Mouse (Mus musculus): ENCODE measurements around the gene Foxo6. TPM values are rescaled to one million over a fixed set of nuclear protein-coding genes. Genes with fewer than 3 reads are reported as not detected.

Gene Foxo6
- total RNA-seq, 2 experiments from 2014 or later: 1.4 to 3.7 TPM

DNA sequence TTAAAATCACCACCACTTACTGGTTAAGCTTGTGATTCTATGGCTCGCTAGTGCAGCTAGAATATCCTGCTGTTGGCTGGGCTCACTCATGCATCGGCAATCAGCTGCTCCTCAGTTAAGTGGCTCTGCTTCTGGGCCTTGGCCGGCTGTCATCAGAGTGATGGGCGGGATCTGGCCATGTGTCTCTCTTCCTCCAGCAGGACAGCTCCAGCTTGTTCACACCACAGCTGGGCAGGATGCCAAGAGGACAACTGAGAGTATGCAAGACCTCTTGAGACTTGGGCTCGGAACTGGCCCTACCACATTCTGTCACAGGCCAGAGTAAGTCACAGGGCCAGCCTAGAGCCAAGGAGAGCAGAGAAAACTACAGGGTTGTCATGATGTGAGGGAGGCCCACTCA is 39.7 kb downstream of the Foxo6 start:
- DNase-seq: peak; percentile 86

DNA sequence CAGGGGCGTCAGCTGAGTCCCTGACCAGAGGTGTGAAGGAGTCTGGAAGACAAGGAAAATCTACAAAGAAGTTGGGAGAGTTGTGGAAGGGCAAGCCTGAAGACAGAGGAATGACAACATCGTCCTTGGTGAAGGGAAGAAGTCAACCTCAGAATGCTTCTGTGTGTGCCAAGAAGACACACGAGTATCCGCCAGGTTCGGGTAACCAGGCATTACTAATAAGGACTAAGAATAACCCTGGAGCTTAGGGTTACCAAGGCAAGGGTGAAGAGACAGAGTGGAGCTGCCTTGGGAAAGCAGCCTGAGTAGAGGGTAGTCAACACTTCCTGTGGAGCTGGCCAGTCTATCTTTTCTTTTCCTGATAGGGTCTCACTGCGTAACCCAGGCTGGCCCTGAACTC is 41.1 kb downstream of the Foxo6 start:
- DNase-seq: no peak

DNA sequence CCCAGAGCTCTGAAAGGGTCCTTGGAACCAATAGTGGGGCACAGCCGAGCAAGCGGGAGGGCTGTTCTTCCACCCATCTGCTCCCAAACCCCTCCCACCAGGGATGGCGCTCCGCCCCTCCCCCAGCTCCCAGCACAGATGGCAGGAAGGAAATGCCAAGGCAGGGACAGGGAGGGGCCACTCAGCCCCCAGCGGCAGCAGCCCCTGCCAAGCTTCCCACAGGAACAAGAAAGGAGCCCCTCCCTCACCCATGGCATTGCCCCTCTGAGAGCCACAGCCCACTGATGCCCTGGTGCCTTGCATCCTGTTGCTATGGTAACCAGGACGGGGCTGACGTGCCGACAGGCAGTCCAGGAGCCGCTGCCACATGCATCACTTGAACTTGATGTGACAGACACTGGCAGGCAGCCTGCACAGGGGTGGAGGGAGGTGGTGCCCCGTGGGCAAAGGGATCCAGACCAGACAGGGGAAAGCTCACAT is 44.3 kb downstream of the Foxo6 start:
- DNase-seq: no peak

DNA sequence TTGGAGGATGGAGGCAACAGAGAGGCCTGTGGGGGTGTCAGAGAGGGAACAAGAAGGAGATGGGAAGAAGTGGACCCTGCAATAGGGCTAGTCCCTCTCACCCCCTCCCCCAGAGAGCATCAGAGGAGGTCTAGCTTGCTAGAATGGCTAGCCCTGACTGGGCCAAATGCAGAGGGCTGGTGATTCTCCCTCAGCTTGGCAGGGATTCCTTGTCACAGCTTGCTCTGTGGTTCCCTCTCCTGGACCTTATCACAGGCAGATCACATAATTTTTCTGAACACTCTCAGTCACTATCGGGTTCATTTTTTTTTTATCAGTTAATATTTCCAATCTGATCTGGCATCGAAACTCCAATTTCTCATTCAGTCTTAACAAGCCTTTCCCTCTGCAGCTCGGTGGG is 46.0 kb downstream of the Foxo6 start:
- DNase-seq: no peak

DNA sequence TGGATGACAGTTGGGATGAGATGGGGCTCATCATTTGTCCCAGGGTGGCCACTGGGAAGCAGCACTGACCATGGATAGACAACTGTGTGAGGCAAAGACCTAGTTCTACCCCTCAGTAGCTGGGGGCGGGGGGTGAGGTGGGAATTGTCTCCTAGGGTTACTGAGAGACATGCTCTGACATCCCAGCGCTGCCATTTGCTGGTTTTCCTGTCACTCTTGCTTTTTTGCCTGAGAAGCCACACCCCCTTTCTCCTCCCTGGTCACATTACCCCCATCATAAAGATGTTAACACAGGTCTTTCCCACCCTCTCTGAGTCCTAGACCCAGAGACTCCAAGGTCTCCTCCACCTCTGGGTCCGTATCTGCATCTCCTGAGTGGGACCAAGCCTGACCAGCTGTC is 47.7 kb downstream of the Foxo6 start:
- no peak for DNase-seq

DNA sequence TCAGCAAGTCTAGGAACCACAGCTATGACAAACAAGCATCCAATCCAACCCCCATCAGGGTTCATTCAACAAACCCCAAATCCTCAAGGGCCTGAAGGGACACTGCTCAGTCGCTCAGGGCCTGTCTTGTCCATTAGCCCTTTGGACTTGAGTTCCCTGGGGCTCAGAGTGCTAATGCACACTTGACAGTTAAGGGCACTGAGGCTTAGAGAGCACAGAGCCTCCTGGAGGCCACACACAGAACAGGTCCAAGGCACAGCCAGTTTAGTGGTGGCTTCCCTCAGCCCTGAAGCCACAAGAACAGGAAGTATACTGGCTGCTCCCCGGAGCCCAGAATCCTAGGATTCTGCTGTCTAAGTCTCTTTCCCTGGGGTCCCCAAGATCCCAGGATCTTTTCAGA is 53.9 kb downstream of the Foxo6 start:
- DNase-seq: no peak

DNA sequence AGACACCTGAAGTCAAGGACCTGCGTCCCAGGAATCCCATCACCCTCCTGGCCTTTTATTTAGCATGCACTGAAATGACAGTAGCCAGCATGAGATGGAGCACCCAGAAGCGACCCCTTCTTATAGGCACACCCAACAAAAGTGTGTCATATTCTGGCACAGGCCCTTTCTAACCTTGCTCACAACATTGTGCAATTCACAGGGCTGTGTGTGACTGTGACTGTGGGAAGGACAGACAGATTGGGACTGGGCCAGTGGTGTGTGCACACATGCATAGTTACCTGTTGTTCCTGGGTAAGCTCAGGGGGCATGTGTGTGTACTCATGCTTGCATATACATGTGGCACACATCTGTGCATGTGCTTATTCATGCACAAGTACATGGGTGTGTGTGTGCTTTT is 54.6 kb downstream of the Foxo6 start:
- DNase-seq: peak; percentile 50

DNA sequence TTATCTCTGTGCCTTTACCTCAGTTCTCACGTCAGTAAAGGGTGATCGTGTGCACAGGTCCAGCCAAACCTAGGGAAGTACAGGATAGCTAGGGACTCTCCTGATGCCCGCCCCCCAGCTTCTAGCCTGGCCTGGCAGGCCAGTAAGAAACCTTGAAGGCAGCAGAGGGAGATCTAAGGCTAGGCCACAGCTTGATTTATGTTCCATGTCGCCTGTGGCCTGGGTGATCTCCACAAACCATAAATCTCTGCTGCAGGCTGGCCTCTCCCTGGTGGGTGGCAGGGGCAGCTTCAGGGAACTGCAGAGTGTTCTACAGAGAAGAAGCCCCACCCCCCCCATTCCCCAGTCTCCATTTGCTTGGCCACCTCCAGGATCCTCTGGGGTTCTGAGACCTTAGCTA is 55.2 kb downstream of the Foxo6 start:
- DNase-seq: peak; percentile 57

DNA sequence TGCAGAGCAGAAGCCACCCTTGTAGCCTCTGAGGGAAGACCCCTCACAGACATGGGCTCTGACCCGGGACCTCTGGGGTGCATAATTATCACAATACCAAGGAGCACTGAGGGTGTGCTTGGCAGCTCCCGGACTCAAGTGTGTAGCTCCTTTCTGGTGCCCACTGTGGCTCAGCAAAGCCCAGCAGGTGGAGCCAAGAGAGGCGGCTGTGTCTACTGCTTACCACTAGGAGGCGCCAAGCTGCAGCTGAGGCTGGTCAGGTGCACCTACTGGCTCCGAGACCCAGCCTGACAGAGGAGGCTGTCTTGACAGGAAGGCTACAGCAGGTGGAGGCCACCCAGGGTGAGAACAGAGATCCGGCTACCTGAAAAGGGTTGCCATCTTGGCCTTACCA is 56.9 kb downstream of the Foxo6 start:
- peak; percentile 86 for DNase-seq

DNA sequence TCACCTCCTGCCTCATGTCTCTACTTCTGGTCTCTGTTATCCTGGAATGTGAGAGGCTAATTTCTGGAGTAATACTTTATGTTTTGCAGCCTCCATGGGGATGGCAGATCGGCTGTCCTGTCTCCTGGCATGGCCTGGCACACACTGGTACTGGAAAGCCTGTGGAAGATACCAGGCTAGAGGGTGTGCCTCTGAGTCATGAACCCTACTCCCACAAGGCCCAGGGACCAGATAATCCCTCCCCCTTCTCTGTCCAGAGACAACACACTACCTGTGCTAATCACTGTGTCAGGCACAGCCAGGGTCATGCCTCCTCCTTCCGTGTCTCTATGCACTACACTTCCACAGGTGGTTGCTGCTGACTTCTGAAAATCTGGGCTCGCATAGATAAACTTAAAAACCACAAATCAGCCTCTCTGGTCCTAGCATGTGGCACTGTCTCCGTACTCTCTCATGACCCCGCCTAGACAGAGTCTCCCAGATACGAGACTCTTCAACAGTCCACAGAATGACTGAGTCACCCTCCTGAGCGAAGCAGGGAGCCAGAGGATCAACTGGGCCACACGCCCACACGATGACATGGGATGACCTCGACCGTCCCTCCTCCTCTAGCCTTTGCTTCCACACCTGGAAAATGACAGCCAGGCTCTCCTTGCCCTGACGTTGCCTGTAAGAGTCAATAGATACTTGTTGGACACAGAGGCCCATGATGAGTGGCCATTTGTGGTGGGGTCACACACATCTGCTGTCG is 57.5 kb downstream of the Foxo6 start:
- DNase-seq: peak; percentile 61

DNA sequence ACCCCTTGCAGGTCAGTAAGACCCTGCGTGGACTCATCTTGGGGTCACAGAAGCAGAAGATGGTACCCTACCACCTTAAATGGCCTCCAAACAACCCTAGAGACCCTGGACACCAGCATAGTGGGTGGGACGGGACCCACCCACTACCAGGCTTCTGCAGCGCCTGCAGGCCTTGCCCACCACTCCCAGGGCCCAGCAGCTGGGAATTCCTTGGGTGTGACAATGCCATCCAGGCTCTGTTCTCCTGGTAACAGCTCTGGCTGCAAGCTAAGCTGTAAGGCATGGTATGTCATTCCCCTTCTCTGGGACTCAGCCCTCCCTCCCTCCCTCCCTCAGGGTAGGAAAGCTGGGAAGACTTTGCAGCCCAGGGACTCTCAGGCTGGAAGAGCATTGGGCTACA is 58.5 kb downstream of the Foxo6 start:
- no peak for DNase-seq

DNA sequence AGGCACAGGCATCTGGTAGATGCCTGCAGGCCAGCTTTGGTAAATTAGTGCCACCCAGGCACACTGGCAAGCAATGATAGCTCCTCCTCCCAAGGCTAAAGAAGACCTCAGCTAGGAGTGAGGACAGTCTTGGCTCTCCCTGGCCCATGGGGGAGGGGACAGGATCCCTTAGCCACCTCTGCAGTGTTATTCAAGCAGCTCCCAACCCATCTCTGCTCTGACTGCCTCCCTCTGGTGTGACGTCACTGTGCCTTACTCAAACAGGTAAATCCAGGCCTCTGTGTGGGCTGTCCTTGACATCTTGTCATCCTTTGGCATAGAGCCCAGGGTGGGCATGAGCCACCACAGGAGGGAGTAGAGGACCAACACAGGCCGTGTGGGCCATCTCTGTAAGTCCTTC is 59.9 kb downstream of the Foxo6 start:
- DNase-seq: peak; percentile 55

DNA sequence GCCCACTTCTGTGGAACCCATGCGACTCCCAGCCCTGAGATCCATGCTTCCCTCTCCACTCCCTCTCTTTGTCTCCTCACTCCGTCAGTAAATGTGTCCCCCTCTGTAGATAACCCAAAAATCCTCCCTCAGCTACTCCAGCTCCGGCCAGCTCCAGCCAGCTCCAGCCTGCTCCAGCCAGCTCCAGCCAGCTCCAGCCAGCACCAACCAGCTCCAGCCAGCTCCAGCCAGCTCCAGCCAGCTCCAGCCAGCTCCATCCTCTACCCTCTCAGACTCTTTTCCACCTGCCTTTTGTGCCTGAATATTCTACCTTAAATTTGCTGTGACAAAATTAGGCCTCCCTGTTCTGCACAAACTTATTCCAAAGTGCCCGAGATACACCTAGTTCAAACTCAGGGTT is 60.5 kb downstream of the Foxo6 start:
- DNase-seq: no peak

DNA sequence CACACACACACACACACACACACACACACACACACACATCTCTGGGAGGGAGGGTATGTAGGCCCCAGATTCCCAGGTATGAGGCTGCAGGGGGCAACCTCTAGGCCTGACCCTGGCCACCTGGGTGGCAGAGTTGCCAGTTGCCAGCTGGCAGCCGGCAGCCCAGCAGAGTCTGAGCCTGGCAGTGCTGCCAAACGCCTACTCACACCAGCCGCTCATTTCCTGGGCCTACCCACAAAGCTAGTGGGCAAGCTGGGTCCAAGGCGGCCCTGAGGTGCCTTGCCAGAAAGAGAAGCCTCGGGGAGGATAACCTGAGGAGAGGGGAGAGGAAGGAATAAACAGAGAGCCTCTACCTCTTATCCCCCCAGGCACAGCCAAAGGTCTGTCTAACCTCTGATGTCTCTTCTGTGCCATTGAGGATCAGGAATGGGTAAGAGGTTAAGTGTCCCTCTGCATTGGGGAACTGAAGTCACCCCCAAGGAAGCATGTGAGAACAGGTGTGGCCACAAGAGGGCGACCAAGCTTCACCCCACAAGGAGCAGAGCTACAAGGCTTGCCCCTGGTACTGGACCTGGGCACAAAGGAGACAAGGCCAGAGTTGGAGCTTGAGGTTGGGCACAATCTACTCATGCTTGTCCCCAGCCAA is 61.9 kb downstream of the Foxo6 start:
- DNase-seq: peak; percentile 87

DNA sequence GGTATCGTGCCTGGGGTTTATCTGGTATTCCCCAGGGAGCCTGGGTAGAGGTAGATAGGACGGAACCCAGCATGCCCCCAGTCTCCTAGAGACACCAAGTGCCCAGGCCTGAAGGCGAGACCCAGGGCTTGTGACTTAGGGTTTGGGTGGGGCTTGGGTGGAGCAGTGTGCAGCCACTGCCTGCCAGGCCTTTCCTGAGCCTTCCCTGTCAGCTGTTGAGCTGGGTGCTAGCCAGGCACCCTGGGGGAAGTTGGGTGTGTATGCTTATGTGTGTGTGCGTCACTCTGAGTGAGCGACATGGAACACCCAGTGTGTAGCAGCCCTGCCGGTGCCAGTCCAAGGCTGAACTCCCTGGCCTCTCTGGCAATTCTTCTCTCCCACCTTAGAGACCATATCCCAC is 63.3 kb downstream of the Foxo6 start:
- no peak for DNase-seq

DNA sequence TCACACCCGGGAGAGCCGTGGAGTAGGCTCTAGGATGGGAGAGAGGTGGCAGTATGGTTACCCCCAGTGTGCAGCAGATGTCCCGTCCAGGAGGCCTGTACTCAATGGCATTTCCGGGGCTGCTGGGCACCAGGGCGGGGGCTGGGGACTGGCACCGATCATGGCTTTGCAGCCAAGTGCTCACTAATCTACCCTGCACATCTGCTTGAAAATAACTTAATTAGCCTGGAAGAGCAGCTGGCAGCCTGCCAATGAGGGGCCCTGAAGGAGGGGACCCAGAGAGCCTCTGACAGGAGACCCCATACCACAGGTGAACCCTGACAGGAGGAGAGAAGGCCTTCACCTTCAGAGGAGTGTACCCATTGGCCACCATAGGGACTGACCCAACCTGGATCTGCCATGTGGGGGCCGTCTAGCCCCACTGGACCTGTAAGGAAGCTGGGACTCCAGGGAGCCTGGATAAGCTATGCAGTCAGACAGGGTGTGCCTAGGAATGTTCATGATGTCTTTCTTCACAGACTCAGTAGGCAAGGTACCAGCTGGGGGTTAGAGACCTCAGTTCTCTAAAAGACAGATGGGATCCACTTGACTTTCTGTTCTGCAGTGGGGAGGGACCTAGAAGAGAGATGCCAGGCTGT is 63.9 kb downstream of the Foxo6 start:
- no peak for DNase-seq

DNA sequence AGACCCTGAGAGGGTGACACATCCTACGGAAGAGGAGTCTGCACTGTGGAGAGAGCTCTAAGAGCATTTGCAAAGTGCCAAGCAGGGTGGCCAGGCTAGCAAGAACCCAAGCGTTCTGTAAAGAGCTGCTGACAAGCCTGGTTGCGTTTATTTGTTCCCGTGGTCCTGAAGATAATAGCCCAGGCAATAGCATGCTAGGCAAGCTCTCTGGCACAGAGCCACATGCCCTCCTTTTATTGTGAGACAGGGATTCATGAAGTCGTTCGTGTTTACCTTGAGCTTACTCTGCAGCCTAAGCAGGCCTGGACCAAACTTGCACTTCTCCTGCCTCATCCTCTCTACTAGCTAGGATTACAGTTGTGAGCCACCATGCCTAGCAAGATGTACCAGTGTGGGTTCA is 65.4 kb downstream of the Foxo6 start:
- no peak for DNase-seq

DNA sequence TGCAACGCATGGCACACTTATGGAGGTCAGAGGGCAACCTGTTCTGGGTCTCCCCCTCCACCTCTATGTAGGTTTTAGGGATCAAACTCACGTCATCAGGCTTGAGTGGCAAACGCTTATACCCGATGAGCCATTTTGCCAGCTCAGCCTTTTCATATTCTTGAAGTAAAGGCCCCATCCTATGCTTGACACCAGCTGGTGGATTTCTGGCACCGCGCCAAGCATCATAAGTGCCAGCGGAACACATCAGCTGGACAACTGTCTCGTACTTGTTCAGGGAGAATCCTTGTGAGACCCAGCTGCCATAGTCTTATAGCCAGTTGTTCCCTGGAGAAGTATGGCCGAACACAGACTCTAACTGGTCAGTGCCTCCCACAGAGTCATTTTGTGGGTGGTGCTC is 68.3 kb downstream of the Foxo6 start:
- DNase-seq: no peak

Other genes with a start within 250 kb of the Foxo6 start
- not detected for gene AL607142.1, start 222.4 kb downstream of the Foxo6 start, total RNA-seq (2021)
- gene Edn2, start 126.1 kb downstream of the Foxo6 start, total RNA-seq (2021): not detected
- 10 to 100 TPM; 40.3 to 47.3 TPM for gene Scmh1, start 117.9 kb upstream of the Foxo6 start, total RNA-seq (2021)
- under 1 TPM; 0.18 to 0.27 TPM for gene Slfnl1, start 244.9 kb upstream of the Foxo6 start, total RNA-seq (2021)